Mouse (Mus musculus): ENCODE measurements at regions not wholly inside any gene's neighbourhood (a gene's known extent, or its start where the extent isn't known, plus 50 kb on each side); places are given as distances from the start of the nearest gene placed in this dataset.

GRCm38 (mm10) chr10:66552919-66553318, 543.0 kb upstream of the Jmjd1c start:
- Histone ChIP-seq H3K9ac (ENCODE audit: low read length) (no peak overlapping the region), H3K4me3 (replicated peaks; ENCODE audit: low read length) (no peak overlapping the region), H3K4me1 (ENCODE audit: control insufficient read depth, insufficient read depth, low read length) (no peaks in the 10 kb centered on the region), H3K36me3 (ENCODE audit: control insufficient read depth, insufficient read depth, low read length) (no peaks in the 10 kb centered on the region), H3K4me2 (ENCODE audit: low read depth, low read length) (no peak overlapping the region), H3K27ac (ENCODE audit: low read length) (no peak overlapping the region), H3K27me3 (ENCODE audit: control insufficient read depth, insufficient read depth, low read length) (no peaks in the 10 kb centered on the region), H3K9me3 (replicated peaks; ENCODE audit: control insufficient read depth, low read length) (no peaks in the 10 kb centered on the region)
- whole genome bisulfite sequencing = 35% methylated on average over 3 of the region's 3 CpGs
- ATAC-seq (ENCODE audit: insufficient read depth, low FRiP score) = no peak

DNA sequence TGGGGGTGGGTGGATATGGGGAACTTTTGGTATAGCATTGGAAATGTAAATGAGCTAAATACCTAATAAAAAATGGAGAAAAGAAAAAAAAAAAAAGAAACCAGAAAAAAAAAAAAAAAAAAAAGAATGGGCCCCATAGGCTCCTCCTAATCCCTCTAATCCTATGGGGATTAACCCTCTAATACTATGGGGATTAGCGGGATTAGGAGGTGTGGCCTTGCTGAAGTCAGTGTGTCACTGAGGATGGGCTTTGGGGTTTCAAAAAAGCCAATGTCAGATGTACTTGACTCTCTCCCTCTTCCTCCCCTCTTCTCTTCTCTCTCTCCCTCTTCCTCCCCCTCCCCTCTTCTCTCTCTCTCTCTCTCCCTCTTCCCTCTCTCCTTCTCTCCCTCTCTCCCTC, 541.7 kb upstream of the Jmjd1c start:
- Histone ChIP-seq H3K9ac (ENCODE audit: low read length) (no peak overlapping the region), H3K9me3 (replicated peaks; ENCODE audit: control insufficient read depth, low read length) (no peaks in the 10 kb centered on the region), H3K4me1 (ENCODE audit: control insufficient read depth, insufficient read depth, low read length) (no peaks in the 10 kb centered on the region), H3K4me2 (ENCODE audit: low read depth, low read length) (no peak overlapping the region), H3K4me3 (replicated peaks; ENCODE audit: low read length) (no peak overlapping the region), H3K36me3 (ENCODE audit: control insufficient read depth, insufficient read depth, low read length) (no peaks in the 10 kb centered on the region), H3K27ac (ENCODE audit: low read length) (no peak overlapping the region), H3K27me3 (ENCODE audit: control insufficient read depth, insufficient read depth, low read length) (no peaks in the 10 kb centered on the region)
- 62% methylated on average over 1 of the region's 1 CpGs for WGBS
- ATAC-seq (ENCODE audit: insufficient read depth, low FRiP score) = no peak

DNA sequence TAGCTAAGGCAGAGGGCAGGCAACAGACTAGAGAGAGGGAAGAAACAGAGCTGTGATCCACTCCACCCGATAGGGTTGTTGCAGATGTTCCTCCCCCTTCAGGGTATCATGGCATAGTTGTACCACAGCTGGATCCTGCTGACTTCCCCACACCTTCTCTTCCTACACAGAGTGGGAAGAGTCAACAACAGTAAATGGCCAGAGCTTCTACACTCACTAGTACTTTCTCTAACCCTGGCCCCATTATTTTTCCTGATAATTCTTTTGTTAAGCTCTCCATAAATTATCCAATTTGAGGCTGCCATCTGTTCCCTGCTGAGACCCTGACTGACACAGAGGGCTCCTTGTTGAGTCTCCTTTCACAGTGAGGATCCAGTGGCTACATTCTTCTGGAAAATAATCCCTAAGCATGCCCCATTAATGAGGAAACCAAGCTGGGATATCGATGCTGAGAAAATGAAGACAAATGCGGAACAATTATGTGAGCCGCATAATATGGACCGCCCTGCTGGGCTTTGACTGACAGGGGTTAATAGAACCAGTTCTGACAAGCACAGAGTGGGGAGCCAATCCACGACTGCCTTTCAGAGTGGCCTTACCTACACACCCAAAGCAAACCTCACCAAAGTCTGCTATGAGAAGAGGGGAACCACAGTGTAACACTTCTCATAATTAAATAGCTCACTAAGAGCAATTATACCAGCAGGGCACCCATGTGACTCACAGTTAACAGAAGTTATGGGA, 537.7 kb upstream of the Jmjd1c start:
- ATAC-seq (ENCODE audit: insufficient read depth, low FRiP score) = no peak
- Histone ChIP-seq H3K27me3 (ENCODE audit: control insufficient read depth, insufficient read depth, low read length) (no peaks in the 10 kb centered on the region), H3K4me1 (ENCODE audit: control insufficient read depth, insufficient read depth, low read length) (no peaks in the 10 kb centered on the region), H3K27ac (ENCODE audit: low read length) (no peak overlapping the region), H3K9ac (ENCODE audit: low read length) (no peak overlapping the region), H3K9me3 (replicated peaks; ENCODE audit: control insufficient read depth, low read length) (no peaks in the 10 kb centered on the region), H3K36me3 (ENCODE audit: control insufficient read depth, insufficient read depth, low read length) (no peaks in the 10 kb centered on the region), H3K4me3 (replicated peaks; ENCODE audit: low read length) (no peak overlapping the region), H3K4me2 (ENCODE audit: low read depth, low read length) (no peak overlapping the region)
- 69% methylated on average over 6 of the region's 6 CpGs for WGBS

DNA sequence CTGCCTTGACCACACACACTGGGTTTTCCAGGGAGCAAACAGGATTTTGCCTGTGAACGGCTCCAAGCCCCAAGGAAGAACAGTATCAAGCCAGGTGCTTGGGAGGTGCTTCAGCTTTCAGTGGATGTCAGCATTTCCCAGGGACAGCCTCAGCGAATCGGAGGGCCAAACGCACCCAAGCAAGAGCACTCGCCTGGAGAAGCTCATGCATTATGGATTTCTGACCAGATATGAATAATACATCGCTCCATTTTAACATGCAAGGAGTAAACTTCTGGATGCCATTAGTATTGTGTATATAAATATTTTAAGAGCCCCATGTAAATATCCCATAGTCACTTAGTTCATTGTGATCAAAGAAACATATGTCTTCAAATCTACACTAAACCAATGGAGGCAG, 530.6 kb upstream of the Jmjd1c start:
- WGBS = 77% methylated on average over 6 of the region's 6 CpGs
- ATAC-seq (ENCODE audit: insufficient read depth, low FRiP score) = no peak
- Histone ChIP-seq H3K4me1 (ENCODE audit: control insufficient read depth, insufficient read depth, low read length) (no peaks in the 10 kb centered on the region), H3K9ac (ENCODE audit: low read length) (no peak overlapping the region), H3K27ac (ENCODE audit: low read length) (no peak overlapping the region), H3K9me3 (replicated peaks; ENCODE audit: control insufficient read depth, low read length) (no peaks in the 10 kb centered on the region), H3K4me3 (replicated peaks; ENCODE audit: low read length) (no peak overlapping the region), H3K4me2 (ENCODE audit: low read depth, low read length) (no peak overlapping the region), H3K27me3 (ENCODE audit: control insufficient read depth, insufficient read depth, low read length) (no peaks in the 10 kb centered on the region), H3K36me3 (ENCODE audit: control insufficient read depth, insufficient read depth, low read length) (no peaks in the 10 kb centered on the region)

DNA sequence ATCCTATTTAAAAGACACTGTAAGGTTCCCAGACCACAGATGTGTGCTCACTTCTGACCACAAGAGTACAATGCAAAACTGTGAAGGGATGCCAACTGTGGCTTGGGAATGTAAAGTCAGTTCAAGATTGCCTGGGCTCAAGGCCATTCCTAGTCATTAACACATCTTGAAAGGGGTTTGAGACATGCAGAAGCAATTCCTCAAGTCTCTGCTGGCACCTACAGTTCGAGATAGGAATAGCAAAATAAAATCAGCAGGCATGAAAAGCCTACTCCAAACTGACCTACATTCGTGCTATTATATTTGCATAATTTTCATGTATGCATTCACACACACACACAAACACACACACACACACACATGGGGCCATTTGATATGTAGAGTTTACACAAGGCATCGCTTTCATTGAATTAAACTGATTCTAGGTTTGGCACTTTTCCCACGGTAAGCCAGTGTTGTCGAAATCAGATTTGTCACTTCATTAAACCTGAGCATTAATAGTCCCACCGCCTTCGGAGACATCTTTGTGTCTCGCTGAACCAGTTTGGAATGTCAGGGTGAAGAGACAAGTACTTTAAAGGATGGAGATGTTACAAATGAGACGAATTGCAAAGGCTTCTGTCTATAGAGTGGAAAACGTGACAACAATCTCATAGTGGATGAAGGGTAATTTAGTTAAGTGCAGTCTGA, 520.9 kb upstream of the Jmjd1c start:
- no peak overlapping the region for H3K9ac ChIP-seq (ENCODE audit: low read length)
- no peaks in the 10 kb centered on the region for H3K27me3 ChIP-seq (ENCODE audit: control insufficient read depth, insufficient read depth, low read length)
- ATAC-seq (ENCODE audit: insufficient read depth, low FRiP score) = no peak
- 0 out of 2 replicates have a peak, but pooled peaks cover 3% of the 10 kb centered on the region for H3K9me3 ChIP-seq (replicated peaks; ENCODE audit: control insufficient read depth, low read length)
- no peak overlapping the region for H3K4me3 ChIP-seq (replicated peaks; ENCODE audit: low read length)
- H3K4me2 ChIP-seq (ENCODE audit: low read depth, low read length) = no peak overlapping the region
- WGBS = 46% methylated on average over 10 of the region's 10 CpGs
- no peak overlapping the region for H3K27ac ChIP-seq (ENCODE audit: low read length)
- no peaks in the 10 kb centered on the region for H3K4me1 ChIP-seq (ENCODE audit: control insufficient read depth, insufficient read depth, low read length)
- no peaks in the 10 kb centered on the region for H3K36me3 ChIP-seq (ENCODE audit: control insufficient read depth, insufficient read depth, low read length)

DNA sequence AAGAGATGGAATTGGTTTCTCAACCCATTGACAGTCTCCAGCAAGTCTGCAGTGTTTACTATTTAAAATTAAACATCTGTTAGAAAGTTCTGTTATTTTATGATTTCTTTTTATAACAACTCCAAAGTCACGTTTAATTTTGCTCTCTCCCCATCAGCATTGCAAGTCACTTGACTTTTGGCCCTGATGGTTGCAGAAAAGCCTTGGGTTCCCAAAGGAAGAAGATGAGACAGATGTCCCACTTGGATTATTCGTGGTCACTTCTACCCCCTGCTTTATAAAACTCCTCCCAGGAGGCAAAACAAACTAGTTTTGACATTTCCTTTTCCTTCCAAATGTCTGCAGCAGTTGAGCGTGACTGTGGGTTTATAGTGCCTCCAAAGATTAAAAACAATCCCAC, 502.9 kb upstream of the Jmjd1c start:
- no peaks in the 10 kb centered on the region for H3K9me3 ChIP-seq (replicated peaks; ENCODE audit: control insufficient read depth, low read length)
- no peak overlapping the region for H3K9ac ChIP-seq (ENCODE audit: low read length)
- ATAC-seq (ENCODE audit: insufficient read depth, low FRiP score) = no peak
- no peaks in the 10 kb centered on the region for H3K27me3 ChIP-seq (ENCODE audit: control insufficient read depth, insufficient read depth, low read length)
- 42% methylated on average over 3 of the region's 3 CpGs for WGBS
- no peaks in the 10 kb centered on the region for H3K36me3 ChIP-seq (ENCODE audit: control insufficient read depth, insufficient read depth, low read length)
- no peak overlapping the region for H3K4me2 ChIP-seq (ENCODE audit: low read depth, low read length)
- no peak overlapping the region for H3K4me3 ChIP-seq (replicated peaks; ENCODE audit: low read length)
- H3K4me1 ChIP-seq (ENCODE audit: control insufficient read depth, insufficient read depth, low read length) = no peaks in the 10 kb centered on the region
- H3K27ac ChIP-seq (ENCODE audit: low read length) = no peak overlapping the region

DNA sequence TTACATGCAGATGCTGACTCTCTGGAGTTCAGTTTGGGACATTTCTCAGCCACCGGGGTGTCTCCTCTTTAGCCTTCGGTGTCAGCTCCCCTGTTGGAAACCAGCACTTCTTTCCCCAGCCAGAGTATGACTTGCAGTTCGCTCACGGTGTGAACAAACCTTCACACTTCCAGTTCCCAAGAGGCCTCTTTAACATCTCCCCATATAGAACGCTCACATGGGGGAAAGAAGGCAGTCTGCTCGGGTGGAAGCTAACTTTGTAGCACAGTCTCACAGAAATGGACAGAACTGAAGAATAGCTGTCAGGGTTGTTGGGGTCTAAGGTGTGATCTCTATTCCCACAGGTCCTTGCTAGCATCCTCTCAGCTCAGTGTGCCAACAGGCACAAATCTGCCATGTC, 502.4 kb upstream of the Jmjd1c start:
- Histone ChIP-seq H3K36me3 (ENCODE audit: control insufficient read depth, insufficient read depth, low read length) (no peaks in the 10 kb centered on the region), H3K9ac (ENCODE audit: low read length) (no peak overlapping the region), H3K27me3 (ENCODE audit: control insufficient read depth, insufficient read depth, low read length) (no peaks in the 10 kb centered on the region), H3K9me3 (replicated peaks; ENCODE audit: control insufficient read depth, low read length) (no peaks in the 10 kb centered on the region), H3K27ac (ENCODE audit: low read length) (no peak overlapping the region), H3K4me3 (replicated peaks; ENCODE audit: low read length) (no peak overlapping the region), H3K4me2 (ENCODE audit: low read depth, low read length) (no peak overlapping the region), H3K4me1 (ENCODE audit: control insufficient read depth, insufficient read depth, low read length) (no peaks in the 10 kb centered on the region)
- WGBS = 37% methylated on average over 6 of the region's 6 CpGs
- no peak for ATAC-seq (ENCODE audit: insufficient read depth, low FRiP score)

- Histone ChIP-seq H3K4me1 (ENCODE audit: control insufficient read depth, insufficient read depth, low read length) (no peaks in the 10 kb centered on the region), H3K9ac (ENCODE audit: low read length) (no peak overlapping the region), H3K27me3 (ENCODE audit: control insufficient read depth, insufficient read depth, low read length) (no peaks in the 10 kb centered on the region), H3K36me3 (ENCODE audit: control insufficient read depth, insufficient read depth, low read length) (no peaks in the 10 kb centered on the region), H3K4me2 (ENCODE audit: low read depth, low read length) (no peak overlapping the region), H3K27ac (ENCODE audit: low read length) (no peak overlapping the region), H3K4me3 (replicated peaks; ENCODE audit: low read length) (no peak overlapping the region), H3K9me3 (replicated peaks; ENCODE audit: control insufficient read depth, low read length) (no peaks in the 10 kb centered on the region)
- ATAC-seq (ENCODE audit: insufficient read depth, low FRiP score) = no peak
- WGBS = 65% methylated on average over 4 of the region's 4 CpGs
Measured at GRCm38 (mm10) chr10:66597952-66598351, 498.0 kb upstream of the Jmjd1c start.

GRCm38 (mm10) chr10:66607141-66607540, 488.8 kb upstream of the Jmjd1c start:
- Histone ChIP-seq H3K36me3 (ENCODE audit: control insufficient read depth, insufficient read depth, low read length) (no peaks in the 10 kb centered on the region), H3K27me3 (ENCODE audit: control insufficient read depth, insufficient read depth, low read length) (no peaks in the 10 kb centered on the region), H3K4me3 (replicated peaks; ENCODE audit: low read length) (no peak overlapping the region), H3K4me2 (ENCODE audit: low read depth, low read length) (no peak overlapping the region), H3K4me1 (ENCODE audit: control insufficient read depth, insufficient read depth, low read length) (no peaks in the 10 kb centered on the region), H3K9me3 (replicated peaks; ENCODE audit: control insufficient read depth, low read length) (no peaks in the 10 kb centered on the region), H3K27ac (ENCODE audit: low read length) (no peak overlapping the region), H3K9ac (ENCODE audit: low read length) (no peak overlapping the region)
- no peak for ATAC-seq (ENCODE audit: insufficient read depth, low FRiP score)
- WGBS = 41% methylated on average over 3 of the region's 3 CpGs
